Mouse (Mus musculus) layer of hippocampus, adult 9-10 months (tissue): ENCODE results near the gene Ccdc80.
A peak's percentile ranks its signal among the peaks of the same experiment; 100 is the strongest.

Experiments used
- DNase-seq: peaks from one replicate; pipeline ENCODE4 v3.0.0; 2022; ENCODE audit warnings: low spot score

The Ccdc80 gene

GRCm38 (mm10) chr16:45093137-45093731, at the start of gene Ccdc80:
Gene Ccdc80 (plus strand): TSS chr16:45093402.
- no peak for DNase-seq

GRCm38 (mm10) chr16:45044844-45045243, 48.4 kb upstream of the Ccdc80 start:
- DNase-seq = no peak

- no peak for DNase-seq
Observed at GRCm38 (mm10) chr16:45057222-45057621, 36.0 kb upstream of the Ccdc80 start.

- no peak for DNase-seq
Observed at GRCm38 (mm10) chr16:45057922-45058321, 35.3 kb upstream of the Ccdc80 start.

GRCm38 (mm10) chr16:45061140-45061539, 32.1 kb upstream of the Ccdc80 start:
- no peak for DNase-seq

- no peak for DNase-seq
Observed at GRCm38 (mm10) chr16:45070383-45071083, 22.7 kb upstream of the Ccdc80 start.

- no peak for DNase-seq
Observed at GRCm38 (mm10) chr16:45071424-45071823, 21.8 kb upstream of the Ccdc80 start.

- no peak for DNase-seq
Observed at GRCm38 (mm10) chr16:45077517-45078080, 15.6 kb upstream of the Ccdc80 start.

- DNase-seq = no peak
Observed at GRCm38 (mm10) chr16:45079322-45079721, 13.9 kb upstream of the Ccdc80 start.

GRCm38 (mm10) chr16:45088842-45089241, 4.4 kb upstream of the Ccdc80 start:
- no peak for DNase-seq

GRCm38 (mm10) chr16:45090005-45090404, 3.2 kb upstream of the Ccdc80 start:
- peak; percentile 48 for DNase-seq

GRCm38 (mm10) chr16:45094136-45094756, 1.0 kb downstream of the Ccdc80 start:
- DNase-seq = no peak

GRCm38 (mm10) chr16:45095030-45095429, 1.8 kb downstream of the Ccdc80 start:
- no peak for DNase-seq

- no peak for DNase-seq
Observed at GRCm38 (mm10) chr16:45095561-45096482, 2.6 kb downstream of the Ccdc80 start.

- no peak for DNase-seq
Observed at GRCm38 (mm10) chr16:45097467-45097866, 4.3 kb downstream of the Ccdc80 start.

- DNase-seq = no peak
Observed at GRCm38 (mm10) chr16:45098186-45098885, 5.1 kb downstream of the Ccdc80 start.

- no peak for DNase-seq
Observed at GRCm38 (mm10) chr16:45098886-45099210, 5.6 kb downstream of the Ccdc80 start.

- DNase-seq = no peak
Observed at GRCm38 (mm10) chr16:45100892-45101291, 7.7 kb downstream of the Ccdc80 start.

GRCm38 (mm10) chr16:45104993-45105392, 11.8 kb downstream of the Ccdc80 start:
- DNase-seq = no peak

GRCm38 (mm10) chr16:45108203-45108878, 15.1 kb downstream of the Ccdc80 start:
- DNase-seq = no peak

GRCm38 (mm10) chr16:45110498-45110897, 17.3 kb downstream of the Ccdc80 start:
- DNase-seq = no peak
